Mouse (Mus musculus) G1E (cell line): ENCODE measurements around the gene Snx29. TPM values are rescaled to one million over a fixed set of nuclear protein-coding genes. Genes with fewer than 3 reads are reported as not detected.

ENCODE experiments used
- ATAC-seq: 2 replicates; pipeline ENCODE4 v1.8.0; 2016; ENCODE audit warnings: mild to moderate bottlenecking; ENCODE audit not compliant: insufficient number of reproducible peaks, poor library complexity, low FRiP score, severe bottlenecking; ENCODE audit errors: extremely low read depth
- DNase-seq: peaks from one replicate; pipeline ENCODE4 v3.0.0; 2012; ENCODE audit warnings: low spot score
- H3K27me3 ChIP-seq: 2 replicates; pipeline ENCODE4 v1.6.1; 2012; ENCODE audit warnings: mild to moderate bottlenecking, low read length, inconsistent platforms; ENCODE audit not compliant: insufficient read depth
- H3K36me3 ChIP-seq: replicated peaks from 2 replicates; pipeline ENCODE3; 2012; ENCODE audit warnings: mild to moderate bottlenecking, inconsistent platforms
- H3K4me1 ChIP-seq: 2 replicates; pipeline ENCODE4 v1.6.1; 2012; ENCODE audit warnings: low read depth, low read length, inconsistent platforms, mixed read lengths; ENCODE audit not compliant: insufficient read depth
- H3K4me3 ChIP-seq: 2 replicates; pipeline ENCODE4 v1.5.1; 2012; ENCODE audit warnings: low read depth, mild to moderate bottlenecking, inconsistent platforms, low read length, moderate library complexity, mixed read lengths
- H3K9me3 ChIP-seq: replicated peaks from 2 replicates; pipeline ENCODE4 v1.6.1; 2012; ENCODE audit warnings: inconsistent platforms
- CTCF ChIP-seq: IDR thresholded peaks from 2 replicates; pipeline ENCODE4 v1.5.1; 2012; ENCODE audit warnings: low read depth, low read length, inconsistent platforms, mixed read lengths
- GATA1 ChIP-seq: IDR thresholded peaks from 2 replicates; pipeline ENCODE4 v1.6.1; 2012; ENCODE audit warnings: borderline replicate concordance, low read length, inconsistent platforms, mixed read lengths
- GATA2 ChIP-seq: IDR thresholded peaks from 2 replicates; pipeline ENCODE4 v1.6.1; 2012; ENCODE audit warnings: low read depth, low read length, inconsistent platforms, borderline replicate concordance
- POLR2AphosphoS5 ChIP-seq: IDR thresholded peaks from 2 replicates; pipeline ENCODE4 v1.6.1; 2012; ENCODE audit warnings: low read depth, low read length, inconsistent platforms; ENCODE audit not compliant: insufficient replicate concordance
- TAL1 ChIP-seq: conservative IDR thresholded peaks from 2 replicates; pipeline ENCODE4 v1.6.1; 2012; ENCODE audit warnings: low read depth, low read length, inconsistent platforms, mixed read lengths
- polyA plus RNA-seq: library from polyadenylated mRNA; stranded (reverse); fragments of >175 nt; gene quantifications from 2 replicates; pipeline ENCODE4 v1.2.3, GENCODE M21; 2012
- total RNA-seq, 2 experiments: library from RNA; stranded (forward) in 1 of 2; stranded (reverse) in 1 of 2; fragments of 200-1000 nt in 1 of 2; fragments of >200 nt in 1 of 2; fragmentation: Nextera tagmentation in 1 of 2; gene quantifications; 2 replicates each; pipeline ENCODE4 v1.2.3; 2014 to 2017

The Snx29 gene
- total and polyA plus RNA-seq, 3 experiments, result 4.4 to 18.0 (median 9.1) TPM

GRCm38 (mm10) chr16:11632205-11632747, 309.6 kb downstream of the Snx29 start:
- H3K27me3 ChIP-seq, result no peaks in the 10 kb centered on the region; the same call in 1 of the 2 replicates
- H3K36me3 ChIP-seq, result no peaks in the 10 kb centered on the region
- H3K4me3 ChIP-seq, result no peak overlapping the region
- TF ChIP-seq CTCF (no peak), POLR2AphosphoS5 (no peak), GATA1 (no peak)
- no peak for ATAC-seq
- H3K4me1 ChIP-seq, result peaks cover 2% of the 10 kb centered on the region; the same call in 1 of the 2 replicates
- no peak for DNase-seq
- H3K9me3 ChIP-seq, result no peaks in the 10 kb centered on the region

- Histone ChIP-seq H3K27me3 (peaks cover 2% of the 10 kb centered on the region; the same call in 1 of the 2 replicates), H3K4me1 (peaks cover 2% of the 10 kb centered on the region; the same call in 1 of the 2 replicates), H3K4me3 (no peak overlapping the region), H3K36me3 (no peaks in the 10 kb centered on the region), H3K9me3 (no peaks in the 10 kb centered on the region)
- no peak for DNase-seq
- no peak for ATAC-seq
- TF ChIP-seq TAL1, result no peak
- no peak for TF ChIP-seq POLR2AphosphoS5
- no peak for TF ChIP-seq GATA2
- no peak for TF ChIP-seq GATA1
- no peak for TF ChIP-seq CTCF
Observed at GRCm38 (mm10) chr16:11636196-11636733, 313.6 kb downstream of the Snx29 start.

DNA sequence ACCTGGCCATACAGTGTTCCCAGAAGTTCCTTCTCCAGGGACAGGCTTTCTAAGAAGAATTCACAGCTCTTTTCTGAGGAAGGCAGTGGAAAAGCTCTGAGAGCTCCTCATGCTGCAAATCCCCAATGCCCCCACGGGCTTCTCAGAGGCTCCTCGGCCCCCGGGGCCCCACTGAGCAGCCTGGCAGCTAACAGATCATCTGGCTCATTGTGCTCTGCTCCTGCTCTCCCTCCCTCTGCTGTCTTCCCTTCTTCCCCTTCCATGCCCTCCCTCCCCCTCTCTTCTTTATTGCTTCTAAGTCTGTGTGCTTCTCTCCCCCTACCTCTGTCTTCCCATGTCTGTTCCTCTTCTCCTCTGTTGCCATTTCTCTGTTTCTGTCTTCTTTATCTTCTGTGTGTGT, 314.2 kb downstream of the Snx29 start:
- H3K27me3 ChIP-seq, result peaks cover 2% of the 10 kb centered on the region; the same call in 1 of the 2 replicates
- H3K4me1 ChIP-seq, result peaks cover 2% of the 10 kb centered on the region; the same call in 1 of the 2 replicates
- DNase-seq (no peak), ATAC-seq (no peak)
- TF ChIP-seq POLR2AphosphoS5, result no peak
- no peak for TF ChIP-seq GATA1
- no peak for TF ChIP-seq TAL1
- no peak for TF ChIP-seq CTCF
- no peak for TF ChIP-seq GATA2
- no peaks in the 10 kb centered on the region for H3K36me3 ChIP-seq
- no peaks in the 10 kb centered on the region for H3K9me3 ChIP-seq
- no peak overlapping the region for H3K4me3 ChIP-seq

- no peak for DNase-seq
- no peak for ATAC-seq
- Histone ChIP-seq H3K36me3 (no peaks in the 10 kb centered on the region), H3K27me3 (peaks cover 2% of the 10 kb centered on the region; the same call in 1 of the 2 replicates), H3K9me3 (no peaks in the 10 kb centered on the region), H3K4me3 (no peak overlapping the region), H3K4me1 (no peaks in the 10 kb centered on the region)
- TF ChIP-seq POLR2AphosphoS5, result no peak
- no peak for TF ChIP-seq GATA1
- no peak for TF ChIP-seq GATA2
- TF ChIP-seq CTCF, result no peak
- no peak for TF ChIP-seq TAL1
Observed at GRCm38 (mm10) chr16:11637794-11638193, 315.1 kb downstream of the Snx29 start.

DNA sequence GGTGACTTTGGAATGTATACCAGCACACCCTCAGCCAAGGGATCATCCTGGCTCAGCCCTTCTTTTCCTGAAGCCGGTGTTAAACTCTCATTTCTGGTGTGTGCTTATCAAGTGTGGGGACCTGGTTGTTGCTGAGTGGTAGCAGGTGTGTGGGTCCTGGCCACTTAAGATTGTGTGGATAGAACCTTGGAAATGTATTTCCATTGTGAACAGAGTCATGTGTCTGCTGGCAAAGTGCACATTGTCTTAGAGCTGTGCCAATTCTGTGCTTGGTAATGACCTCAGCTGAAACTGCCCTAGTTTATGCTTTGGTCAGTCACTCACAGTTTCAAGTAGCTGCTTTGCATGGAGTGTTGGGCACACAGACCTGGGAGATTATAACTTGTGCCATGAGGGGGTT, 316.0 kb downstream of the Snx29 start:
- Histone ChIP-seq H3K27me3 (peaks cover 2% of the 10 kb centered on the region; the same call in 1 of the 2 replicates), H3K36me3 (no peaks in the 10 kb centered on the region), H3K9me3 (no peaks in the 10 kb centered on the region), H3K4me3 (no peak overlapping the region), H3K4me1 (no peaks in the 10 kb centered on the region)
- ATAC-seq (no peak), DNase-seq (no peak)
- TF ChIP-seq POLR2AphosphoS5, result no peak
- no peak for TF ChIP-seq GATA1
- TF ChIP-seq CTCF, result no peak
- TF ChIP-seq GATA2, result no peak
- no peak for TF ChIP-seq TAL1

DNA sequence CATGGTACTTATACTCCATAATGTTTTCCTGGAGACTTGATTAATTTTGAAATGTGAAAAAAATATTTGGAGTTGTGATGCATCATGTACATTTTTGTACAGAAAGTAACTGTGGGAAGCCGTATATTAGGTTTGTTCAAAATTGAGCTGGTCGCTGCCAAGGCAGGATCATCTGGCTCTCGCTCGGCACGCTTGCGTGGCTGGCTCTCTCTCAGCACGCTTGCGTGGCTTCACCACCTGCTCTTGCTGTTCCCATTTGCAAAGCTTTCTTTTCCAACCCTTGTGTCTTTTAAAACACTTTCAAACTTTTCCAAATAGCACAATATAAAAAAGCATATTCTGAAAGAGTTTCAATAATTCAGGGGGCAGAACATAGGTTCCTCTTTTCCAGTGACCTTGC, 317.2 kb downstream of the Snx29 start:
- no peaks in the 10 kb centered on the region for H3K9me3 ChIP-seq
- H3K4me3 ChIP-seq, result no peak overlapping the region
- ATAC-seq, result no peak
- H3K4me1 ChIP-seq, result no peaks in the 10 kb centered on the region
- H3K36me3 ChIP-seq, result no peaks in the 10 kb centered on the region
- TF ChIP-seq GATA2 (no peak), CTCF (no peak), TAL1 (no peak), GATA1 (no peak), POLR2AphosphoS5 (no peak)
- H3K27me3 ChIP-seq, result peaks cover 2% of the 10 kb centered on the region; the same call in 1 of the 2 replicates
- DNase-seq, result no peak
